Mouse (Mus musculus) 3134 (cell line): Measurements from ENCODE around the gene Cpa5.

Experiments used
- DNase-seq: peaks from one replicate; pipeline ENCODE4 v3.0.0-alpha.2; 2011; ENCODE audit warnings: low spot score; ENCODE audit not compliant: insufficient read length; ENCODE audit errors: extremely low read depth

Gene Cpa5

DNA sequence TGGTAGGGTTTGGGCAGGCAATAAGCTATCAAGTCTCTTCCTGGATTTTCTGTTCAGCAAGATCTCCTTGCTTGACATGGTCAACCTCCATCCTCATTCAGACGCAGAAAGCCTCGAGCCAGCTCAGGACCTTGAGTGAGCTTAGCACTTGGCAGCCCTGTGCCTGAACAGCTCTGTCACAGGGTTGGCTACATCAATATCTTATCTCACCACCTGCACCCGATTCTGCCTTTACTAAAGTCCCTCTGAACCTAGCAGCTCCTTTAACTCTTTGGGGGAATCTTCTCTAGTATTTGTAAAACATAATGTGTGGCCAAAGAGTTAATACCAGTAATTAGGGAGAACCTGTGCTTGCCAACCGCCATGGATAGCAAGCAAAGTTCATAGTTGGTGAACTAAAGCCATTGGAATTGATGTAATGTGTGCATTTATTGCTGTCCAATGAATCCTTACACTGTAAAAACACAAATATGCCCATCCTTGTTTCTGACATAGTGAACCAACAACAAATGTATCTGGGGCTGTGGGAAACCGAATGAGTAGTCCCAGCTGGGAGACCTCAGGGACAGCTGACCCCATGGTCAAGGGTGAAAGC, 28.0 kb downstream of the Cpa5 start, which contains the start of gene Cpa1:
Gene Cpa1 (plus strand): TSS at position 545 of the 595 bp plus-strand sequence.
- DNase-seq, result no peak

DNA sequence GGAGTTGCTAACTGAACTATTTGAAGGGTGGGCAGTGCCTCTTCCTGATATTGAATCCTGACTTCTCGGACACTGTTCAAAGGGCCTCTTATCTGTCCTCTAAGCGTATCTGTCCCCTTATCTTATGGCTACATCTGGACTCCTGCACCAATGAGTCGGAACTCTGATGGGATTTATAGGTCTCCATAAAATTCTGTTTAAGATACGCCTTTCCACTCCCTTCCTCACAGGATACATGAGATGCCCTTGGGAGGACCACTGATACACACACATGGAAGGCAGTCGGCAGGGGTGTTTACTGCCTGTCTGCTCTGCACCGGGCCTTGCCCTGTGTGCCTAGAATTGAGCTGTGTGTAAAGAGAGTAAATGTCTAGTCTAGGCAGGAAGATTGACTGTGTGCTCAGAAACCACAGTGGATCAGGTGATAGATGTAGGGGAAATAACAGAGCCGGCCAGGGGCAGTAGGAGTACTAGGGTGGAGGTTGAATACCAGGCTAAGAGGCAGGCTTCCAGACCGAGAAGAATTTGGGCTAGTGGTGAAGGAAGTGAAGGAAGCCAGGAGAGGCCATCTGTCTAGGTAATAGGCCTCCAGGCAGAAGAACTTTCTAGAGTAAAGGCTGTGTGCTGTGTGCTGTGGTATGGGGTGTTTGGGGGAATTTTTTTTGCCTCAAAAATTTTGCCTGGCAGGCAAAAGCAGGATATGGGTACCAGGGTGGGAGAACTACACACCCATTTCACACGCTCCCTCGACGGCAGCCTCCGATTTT, 33.1 kb downstream of the Cpa5 start:
- no peak for DNase-seq

DNA sequence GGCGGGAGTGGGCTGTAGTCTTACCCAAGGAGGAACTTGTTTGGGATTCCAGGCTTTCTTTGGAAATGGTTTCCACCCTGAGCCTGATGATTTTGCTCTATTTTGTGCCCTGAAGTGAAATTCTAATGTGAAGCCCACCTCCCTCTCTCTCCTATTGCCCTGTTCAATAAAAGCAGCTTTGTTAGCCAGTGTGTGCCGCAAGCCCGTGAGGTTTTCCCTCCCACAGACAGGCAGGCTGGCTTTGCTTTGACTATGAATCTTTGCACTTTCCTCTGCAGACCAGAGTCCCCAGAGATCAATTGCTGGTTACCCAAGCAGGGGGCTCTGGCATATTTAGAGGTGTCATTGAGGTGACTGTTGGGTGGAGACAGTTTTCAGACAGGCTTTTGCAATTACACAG, 33.7 kb downstream of the Cpa5 start:
- no peak for DNase-seq

DNA sequence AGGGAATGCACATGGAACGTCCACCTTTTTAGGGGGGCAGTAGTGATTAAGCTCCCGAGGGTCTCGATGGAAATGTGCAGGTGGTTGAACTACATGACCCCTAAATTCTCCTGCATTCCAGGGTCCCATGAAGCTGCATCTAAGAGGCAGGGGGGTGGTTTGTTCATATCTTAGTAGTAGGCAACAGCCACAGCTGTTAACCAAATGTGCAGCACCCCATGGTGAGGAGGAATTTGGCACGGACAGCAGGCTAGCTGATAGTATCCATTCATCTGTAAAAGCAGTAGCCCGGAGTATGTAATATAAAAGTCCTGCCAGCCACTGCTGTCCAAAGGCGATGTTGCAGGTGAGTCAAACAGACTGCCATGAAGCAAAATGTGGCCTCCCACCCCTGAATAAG, 34.6 kb downstream of the Cpa5 start:
- no peak for DNase-seq

DNA sequence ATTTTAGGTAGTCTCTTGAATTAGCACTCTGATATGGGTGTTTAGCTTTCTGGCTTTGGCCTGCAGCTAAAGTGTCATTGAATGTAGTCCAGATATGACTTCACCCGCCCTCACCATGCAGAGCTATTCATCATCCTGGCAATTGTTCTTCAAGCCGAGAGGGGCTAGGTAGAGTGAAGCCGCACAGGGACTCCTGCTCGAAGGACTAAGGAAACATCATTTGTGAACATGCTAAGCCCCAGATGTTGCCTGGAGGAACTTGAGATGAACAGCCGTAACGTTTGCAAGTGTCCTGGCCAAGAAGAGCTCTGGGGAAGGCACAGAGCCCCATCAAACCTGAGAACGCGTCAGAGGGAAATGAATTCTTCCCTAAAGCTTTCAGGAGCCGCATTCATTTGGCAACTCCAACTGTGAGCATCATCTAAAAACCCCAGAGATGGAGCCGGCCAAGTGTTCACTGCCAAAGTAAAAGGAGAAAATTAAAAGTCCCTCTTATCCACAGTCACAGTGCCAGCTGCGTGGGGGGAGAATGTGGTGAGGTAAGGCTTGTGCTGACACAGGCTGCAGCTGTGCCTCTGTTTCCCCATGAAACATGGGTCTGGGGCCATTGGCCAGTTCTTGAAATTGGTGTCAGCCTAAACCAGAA, 39.0 kb downstream of the Cpa5 start:
- no peak for DNase-seq

DNA sequence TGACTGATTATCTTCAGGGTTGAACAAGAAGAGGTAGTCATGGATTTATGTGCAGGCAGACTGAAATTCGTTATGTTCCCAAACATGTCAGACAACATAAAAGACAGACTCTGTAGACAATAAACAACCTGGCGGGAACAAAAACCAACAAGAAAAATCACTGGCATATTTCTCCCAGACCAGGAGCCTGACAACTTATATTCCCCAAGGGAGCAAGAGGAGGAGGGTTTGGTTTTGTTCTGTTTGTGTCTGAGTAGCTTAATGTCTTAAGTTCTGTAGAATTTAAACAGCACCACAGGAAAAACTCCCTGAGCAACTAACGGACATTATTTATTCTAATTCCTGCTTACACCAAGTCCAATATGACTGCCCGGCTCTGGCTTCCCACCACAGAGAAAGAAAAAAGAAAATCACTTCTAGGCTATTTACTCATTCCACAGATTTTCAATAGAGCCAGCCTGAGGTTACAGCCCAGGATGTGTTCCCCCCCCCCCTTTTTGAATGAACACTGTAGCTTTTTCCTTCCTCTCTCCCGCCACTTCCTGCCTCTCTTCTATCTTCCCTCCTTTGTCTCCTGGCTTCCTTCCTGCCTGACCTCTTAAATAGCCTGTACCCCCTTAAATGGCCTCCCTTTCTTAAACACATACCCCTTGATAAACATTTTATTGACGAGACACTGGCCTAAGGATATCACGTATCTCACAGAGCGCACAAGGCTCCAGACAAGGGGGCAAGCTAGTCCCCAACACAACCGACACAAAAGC, 41.8 kb downstream of the Cpa5 start:
- no peak for DNase-seq

DNA sequence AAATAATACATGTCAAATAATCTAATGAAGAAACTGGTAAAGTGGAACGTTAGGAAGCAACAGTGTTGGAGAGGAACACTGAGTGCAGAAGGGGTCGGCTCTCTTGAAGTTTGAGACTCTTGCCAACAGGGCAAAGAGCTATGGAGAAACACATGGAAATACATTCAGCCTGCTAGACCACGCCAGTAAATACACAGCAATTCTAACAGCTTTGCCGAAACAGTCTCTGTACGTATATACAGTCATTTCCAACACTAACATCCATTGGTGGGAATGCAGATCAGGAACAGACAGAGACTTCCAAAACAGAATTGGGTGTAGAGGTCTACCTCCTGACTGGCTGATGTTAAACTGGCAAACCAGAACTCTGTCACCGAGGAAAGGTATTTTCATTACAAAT, 42.7 kb downstream of the Cpa5 start:
- no peak for DNase-seq

DNA sequence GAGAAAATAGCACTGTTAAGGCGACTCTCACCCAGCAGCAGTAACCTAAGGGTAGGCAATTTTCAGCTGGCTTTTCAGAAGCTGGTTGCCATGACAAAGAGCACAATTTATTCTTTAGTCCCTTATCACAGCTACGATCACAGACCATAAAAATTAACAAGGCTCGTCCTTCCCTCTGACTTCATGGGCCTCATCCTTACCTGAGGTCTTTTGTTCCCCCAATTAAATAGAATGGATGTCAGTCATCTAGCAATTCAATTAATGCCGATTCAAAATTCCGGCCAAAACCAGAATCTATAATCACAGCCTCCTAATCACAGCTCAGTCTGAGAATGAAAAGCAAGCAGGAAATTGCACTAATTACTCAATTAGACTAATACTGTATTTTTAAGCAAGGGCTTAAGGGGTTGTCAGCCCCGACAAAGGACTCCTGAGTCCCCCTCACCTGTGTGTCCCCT, 43.6 kb downstream of the Cpa5 start:
- DNase-seq, result no peak

DNA sequence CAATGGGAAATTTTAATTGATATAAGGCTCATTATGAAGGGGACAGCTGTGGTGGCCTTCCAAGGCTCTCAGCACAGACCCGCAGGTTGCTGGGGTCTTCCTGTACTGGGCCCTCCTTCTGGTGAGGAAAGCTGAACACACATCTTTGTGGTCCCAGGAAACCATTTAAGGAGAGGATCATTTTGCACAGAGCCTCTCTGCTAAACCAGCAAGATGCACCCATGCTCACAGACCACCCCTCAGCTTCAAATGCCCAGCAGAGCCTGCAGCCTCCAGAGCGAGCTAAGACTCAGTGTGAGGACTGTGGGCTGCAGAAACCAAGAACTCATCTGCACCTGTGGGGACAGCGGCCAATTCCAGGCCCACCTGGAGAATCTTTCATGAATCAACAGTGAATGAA, 44.1 kb downstream of the Cpa5 start:
- no peak for DNase-seq

DNA sequence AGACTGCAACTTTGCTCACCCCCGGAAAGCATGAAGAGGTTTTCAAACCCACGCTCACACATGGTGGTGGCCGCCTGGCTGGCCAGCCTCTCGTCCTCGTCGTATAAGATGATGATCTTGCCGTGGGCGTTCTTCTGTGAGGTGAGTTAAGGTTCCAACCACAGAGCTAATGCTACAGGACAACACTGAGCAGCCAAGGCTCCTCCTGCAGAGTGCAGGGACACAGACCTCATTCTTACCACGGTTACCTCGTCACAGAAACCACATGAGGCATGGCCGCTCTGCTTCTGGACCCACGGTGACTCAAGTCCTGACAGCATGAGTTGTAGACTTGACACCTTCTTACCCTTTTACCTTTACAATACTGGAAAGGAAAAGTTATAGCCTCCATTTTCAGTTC, 46.5 kb downstream of the Cpa5 start:
- DNase-seq, result no peak

DNA sequence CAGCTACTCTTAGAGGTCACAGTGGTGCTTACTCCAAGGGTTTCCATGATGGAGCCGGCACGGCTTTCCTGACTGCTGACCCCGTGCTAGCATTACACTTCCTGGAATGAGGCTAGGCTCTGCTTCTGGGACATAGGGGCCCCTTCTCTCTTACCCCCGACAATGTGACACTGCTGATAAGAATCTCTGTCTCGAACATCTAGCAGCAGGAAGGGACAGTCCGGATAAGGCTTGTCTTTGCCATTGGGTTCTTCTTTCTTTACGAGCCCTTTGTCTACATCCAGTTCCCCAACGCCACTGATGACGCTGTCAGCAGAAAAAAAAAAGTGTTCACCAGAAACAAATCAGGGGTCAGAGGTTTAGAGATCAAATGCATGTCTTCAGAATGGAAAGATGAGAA, 47.8 kb downstream of the Cpa5 start:
- no peak for DNase-seq

DNA sequence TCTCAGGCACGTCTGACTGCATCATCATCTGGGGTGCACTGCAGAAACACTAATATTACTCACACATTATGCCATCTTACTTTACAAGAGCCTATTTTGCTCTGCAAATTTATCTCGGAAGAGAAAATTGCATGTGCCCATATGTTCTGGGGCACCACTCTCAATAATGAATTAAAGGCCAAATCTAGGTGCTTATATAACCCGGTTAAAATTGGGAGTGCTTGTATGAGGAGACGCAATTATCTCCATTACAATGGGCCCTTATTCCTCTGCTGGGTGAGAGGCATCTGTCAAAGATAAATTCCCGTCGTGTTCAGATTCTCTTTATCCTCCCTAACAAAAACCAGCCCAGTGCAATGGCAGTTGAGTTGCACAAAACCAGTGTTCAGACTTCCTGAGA, 54.0 kb downstream of the Cpa5 start:
- DNase-seq, result no peak

DNA sequence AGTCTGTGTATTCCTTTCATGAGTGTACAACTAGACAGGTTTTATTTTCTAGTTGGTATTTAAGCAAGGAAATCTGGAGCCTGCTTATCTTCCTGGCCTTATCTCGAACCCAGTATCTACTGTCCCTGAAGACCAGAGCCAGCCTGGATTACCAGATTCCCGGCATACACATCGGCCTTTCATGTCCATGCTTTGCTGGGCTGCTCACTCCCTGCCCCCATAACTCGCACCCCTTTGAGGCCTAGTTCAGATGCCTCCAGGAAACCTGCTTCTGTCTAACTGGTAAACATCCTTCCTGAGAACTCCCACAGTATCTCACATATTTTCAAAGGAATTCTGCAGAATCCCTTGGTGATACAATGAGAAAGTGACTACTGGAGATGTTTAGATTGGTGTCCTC, 54.5 kb downstream of the Cpa5 start:
- DNase-seq, result no peak

DNA sequence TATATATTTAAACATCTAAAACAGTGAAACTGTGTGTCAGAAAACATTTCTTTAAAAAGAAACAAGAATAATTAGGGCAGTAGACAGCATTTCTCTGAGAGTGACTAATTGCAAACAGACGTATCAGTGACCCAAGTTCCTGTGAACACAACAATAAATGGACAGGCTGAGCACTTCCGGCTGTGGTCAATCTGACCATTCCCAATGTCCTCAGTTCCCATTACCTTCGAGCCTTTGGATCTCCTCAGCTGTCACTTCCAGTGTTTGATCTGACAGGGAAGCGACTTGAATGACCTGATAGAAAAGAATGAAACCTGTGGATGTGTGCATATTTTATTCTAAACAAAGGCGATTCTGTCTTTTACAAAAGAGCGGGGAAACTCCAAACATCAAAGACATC, 55.2 kb downstream of the Cpa5 start:
- DNase-seq, result no peak

DNA sequence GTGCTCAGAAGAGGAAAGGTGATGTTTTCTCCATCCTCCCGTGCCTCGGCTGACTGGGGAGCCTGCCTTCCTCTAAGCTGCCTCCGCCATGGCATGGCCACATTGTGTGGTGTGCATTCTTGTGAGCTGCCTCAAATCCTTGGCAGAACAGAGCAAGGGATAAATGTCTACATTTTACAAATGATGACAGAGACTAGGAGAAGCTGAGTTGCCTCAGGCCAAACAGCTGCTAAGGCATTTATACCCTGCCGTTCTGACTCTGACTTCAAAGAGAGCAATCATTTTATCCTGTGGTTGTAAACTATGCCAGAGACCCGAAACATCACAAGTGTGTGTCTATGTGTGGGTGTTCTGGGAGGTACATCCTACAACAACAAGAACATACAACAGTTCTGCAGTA, 56.8 kb downstream of the Cpa5 start:
- DNase-seq, result no peak

DNA sequence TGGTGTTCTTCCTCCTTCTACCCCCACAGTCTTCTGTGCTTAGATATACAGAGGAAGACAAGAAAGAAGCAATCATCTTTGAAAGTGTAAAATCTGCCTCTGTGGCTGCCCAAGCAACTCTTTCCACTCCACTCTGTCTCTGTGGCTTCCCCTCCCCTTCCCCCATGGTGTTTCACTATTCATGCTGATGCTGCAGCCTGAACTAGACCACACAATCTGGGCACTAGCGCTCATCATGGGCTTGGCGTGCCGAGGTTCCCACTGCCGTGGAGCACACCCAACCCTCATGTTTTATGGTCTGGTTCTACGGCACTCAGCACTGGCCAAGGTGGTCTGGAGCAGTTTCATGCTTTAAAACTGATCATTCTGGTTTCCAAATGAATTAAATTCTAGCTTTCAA, 60.9 kb downstream of the Cpa5 start:
- no peak for DNase-seq

DNA sequence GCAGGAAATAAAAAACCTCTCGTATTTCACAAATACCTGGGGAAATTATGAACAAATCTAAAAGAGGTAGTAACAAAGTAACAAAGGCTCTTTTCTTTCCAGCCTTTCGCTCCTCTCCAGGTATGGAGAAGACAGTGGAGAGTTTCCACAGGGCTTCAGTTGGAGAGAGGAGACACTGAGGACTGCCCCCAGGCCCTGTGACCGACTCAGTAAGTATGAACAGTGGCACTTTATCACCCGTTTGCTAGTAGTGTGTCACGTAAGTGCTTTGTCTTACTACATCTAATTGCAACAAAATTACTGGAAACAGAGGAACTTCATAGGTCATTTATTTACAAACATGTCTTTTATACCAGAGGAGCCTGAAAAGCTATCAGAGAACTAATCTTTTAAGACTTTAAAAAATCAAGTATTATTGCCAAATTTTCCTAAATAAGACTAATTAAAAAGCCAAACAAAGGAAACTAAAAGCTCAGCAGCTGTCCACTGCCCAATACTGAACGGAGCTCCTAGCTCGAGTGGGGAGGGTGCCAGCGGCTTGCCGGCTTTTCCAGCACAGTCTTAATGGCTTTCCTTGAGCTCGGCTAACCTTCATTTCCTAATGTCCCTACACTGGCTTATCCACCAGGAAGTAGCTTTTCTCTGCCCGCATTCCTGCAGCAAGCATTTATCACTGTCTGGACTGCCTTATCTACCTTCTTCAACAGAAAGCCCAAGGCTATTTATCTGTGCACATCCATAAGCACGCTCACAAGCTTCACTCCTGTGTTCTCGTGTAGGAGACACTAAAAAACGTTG, 63.2 kb downstream of the Cpa5 start:
- no peak for DNase-seq

DNA sequence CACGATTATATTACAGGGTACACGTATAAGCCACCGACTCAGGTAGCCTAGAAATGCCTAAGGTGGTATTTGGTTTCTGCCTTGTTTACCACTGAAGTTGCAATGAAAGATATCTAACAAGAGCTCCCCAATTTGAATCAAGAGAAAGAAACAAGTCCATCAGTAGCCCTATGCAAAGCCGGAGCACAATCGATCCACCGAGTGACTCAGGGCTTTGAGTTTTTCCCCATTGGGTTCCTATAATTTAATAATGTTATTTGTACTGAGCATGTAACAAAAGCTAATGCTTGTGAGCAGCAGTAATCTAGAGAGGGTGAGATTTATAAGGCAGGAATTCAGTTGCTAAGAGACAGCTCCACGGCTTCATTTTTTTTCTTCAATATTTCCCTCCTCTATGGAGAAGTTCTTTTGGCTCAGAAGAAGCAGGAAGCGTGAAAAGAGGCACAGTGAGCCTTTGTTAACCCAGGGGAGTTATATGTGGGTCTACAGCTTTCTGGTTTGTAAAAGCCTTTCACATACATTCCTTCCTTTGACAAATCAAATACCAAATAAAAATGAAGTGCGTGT, 64.0 kb downstream of the Cpa5 start:
- DNase-seq, result no peak

DNA sequence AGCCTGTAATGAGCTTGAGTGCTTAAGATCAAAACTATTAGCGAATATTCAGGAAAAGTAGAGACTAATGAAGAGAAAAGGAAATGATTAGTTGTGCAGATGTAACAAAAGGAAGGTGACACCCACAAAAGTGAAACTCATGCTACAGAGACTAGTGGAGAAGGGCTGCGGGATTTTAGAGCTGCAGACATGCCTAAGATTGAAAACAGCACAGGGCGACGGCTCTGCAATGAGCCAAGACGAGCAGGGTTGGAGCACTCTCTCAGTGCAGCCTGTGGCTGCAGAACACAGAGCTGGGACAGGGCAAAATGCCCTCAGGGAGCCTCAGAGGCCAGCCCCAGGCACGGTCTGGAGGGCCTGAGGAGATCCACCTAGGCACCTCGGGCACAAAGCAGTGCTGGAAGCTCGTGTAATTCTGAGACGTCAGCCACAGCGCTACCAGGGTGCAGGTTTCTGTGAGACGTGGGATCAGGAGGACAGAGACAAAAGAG, 64.5 kb downstream of the Cpa5 start:
- DNase-seq, result no peak

DNA sequence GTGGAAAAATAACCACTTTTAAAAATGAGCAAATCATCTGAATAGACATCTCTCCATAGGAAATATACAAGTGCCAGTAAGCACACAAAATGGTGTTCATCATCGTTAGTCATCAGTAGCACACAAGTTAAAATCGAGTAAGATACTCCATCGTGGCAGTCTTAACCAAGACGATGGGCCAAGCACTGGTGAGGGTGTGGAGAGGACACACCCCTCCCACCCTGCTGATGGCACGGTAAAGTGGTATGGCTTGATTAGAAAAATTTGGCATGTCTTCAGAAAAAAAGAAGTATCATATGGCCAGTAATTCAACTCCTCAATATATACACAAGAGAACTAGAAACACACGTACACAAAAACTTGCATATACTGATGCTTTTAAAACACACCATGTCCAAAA, 65.7 kb downstream of the Cpa5 start:
- no peak for DNase-seq
